Mouse (Mus musculus) Muller cell, postnatal 12 days (primary cell): ENCODE measurements around the gene Gm20481.
A peak's percentile ranks its signal among the peaks of the same experiment; 100 is the strongest.
"Not testable (repeated sequence)": the region's sequence is repeated elsewhere in the genome, so short reads cannot be mapped to it uniquely, and the experiment has no call there.

Experiments
- DNase-seq: peaks from one replicate; pipeline ENCODE4 v3.0.0-alpha.2; 2015; ENCODE audit errors: inconsistent ontology term

Gene Gm20481

DNA sequence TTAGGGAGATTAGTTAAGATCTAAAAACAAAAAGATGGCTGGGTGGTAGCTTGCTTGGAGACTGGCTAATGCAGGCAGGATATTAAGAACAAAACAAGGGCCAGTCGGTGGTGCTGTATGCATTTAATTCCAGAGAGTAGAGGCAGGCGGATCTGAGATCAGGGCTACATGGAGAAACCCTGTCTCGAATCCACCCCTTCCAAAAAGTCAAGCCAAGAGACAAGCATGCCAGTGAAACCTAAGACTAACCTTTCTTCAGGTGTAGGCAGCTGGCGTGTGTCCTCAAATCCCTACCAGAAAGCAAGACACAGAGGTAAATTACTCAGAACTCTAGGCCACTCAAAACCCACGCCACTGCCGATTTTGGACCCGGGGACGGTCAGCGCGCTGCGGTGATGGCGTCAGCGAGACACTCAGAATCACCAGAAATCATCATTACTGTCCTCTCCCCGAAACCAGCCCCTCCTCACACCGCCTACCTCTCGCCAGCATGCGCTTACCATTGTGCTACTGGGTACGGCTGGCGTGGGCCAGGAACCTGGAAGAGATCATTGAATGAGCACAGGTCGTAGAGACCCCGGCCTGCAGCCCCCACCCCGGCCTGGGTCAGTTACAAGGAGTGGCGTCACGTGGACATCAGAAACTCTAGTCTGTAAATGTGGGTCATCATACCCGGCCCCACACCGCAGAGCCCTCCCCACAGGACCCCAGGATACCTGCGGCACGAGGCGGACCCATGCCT, 17.9 kb upstream of the Gm20481 start:
- DNase-seq = no peak

DNA sequence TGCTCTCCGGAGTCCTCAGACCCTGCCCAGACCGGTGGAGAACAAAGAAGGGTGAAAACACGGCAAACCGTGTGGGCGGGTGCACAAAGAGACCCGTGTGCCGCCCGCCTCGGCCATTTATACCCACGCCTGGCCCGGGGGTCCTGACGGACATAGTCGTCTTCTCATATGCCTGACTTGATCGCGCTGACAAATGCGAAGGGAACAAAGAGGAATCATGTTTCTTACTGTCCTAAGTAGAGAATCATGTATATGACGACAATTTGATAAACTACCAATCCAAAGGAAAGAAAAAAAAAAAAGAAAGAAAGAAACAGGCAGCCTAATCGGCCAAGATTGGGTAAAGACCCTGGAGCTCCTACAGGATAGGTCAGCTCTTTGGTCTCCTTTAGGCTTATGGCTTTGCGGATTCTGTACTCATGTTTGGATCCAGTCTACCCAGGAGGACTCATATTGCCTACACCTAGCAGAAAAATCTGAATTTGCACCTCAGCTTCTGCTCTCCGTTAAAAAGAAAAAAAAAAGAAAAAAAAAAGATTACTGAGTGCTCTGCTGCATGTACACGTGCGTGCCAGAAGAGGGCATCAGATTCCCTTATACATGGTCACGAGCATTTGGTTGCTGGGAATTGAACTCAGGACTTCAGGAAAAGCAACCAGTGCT, 17.2 kb upstream of the Gm20481 start:
- peak; percentile 85 for DNase-seq

DNA sequence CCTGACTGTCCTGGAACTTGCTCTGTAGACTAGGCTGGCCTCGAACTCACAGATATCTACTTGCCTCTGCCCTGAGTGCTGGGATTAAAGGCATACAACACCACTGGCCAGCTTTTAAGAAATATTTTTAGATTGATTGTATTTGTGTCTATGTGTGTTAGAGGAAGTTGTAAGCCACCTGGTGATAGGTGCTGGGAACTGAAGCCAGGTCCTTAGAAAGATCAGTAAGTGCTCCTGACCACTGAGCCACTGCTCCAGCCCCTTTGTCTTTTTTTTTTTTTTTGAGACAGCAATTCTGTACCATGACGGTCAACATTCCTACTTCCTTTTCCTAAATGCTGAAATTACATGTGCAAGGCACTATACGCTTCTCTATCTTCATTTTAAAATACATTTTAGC, 16.5 kb upstream of the Gm20481 start:
- DNase-seq = no peak

DNA sequence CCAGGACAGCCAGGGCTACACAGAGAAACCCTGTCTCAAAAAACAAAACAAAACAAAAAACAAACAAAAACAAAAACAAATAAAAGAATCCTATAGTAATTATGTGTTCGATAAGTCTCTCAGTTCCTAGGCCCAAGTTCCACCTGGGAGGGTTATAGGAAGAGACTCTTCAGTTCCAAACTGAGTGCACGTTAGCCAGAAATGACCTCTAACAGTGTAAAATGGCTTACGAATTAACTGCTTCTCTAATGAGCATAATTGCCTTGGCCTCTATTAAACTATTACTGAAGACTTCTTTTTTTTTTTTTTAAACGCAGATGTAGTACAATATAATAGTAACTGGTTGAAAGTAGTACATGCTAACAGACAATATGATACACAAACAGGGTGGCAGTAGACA, 15.8 kb upstream of the Gm20481 start:
- DNase-seq = no peak

DNA sequence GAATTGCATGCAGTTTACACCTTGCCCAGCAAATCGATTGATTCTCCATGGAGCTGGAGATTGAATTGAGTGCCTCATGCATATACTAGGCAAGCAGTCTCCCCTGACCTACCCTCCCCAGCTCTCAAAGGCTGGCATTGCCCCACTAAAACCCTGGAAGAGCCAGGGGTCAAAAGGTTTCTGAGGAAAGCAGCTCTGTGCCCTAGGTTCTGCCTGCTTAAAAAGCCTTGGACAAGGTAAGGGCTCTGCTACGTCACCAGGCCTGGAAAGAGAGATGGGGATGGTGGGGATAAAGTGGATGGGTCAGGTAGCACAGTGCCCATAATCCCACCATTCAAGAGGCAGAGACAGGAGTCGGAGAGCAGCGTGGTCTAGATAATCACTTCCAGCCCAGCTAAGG, 14.9 kb upstream of the Gm20481 start:
- no peak for DNase-seq

DNA sequence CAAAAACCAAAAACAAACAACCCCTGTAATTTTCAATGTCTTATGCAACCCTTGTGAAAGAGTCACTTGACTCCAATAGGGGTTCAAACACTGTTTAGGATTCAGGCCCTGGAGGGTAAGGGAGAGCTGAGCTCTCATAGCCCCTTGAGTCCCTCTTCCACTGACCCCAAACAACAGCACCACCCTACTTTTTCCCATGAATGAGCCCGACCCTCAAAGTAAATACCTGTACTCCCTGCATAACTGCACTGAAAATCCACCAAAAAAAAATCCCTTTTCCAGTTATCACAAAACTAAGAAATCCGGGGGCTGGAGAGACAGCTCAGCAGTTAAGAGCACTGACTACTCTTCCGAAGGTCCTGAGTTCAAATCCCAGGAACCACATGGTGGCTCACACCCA, 13.8 kb upstream of the Gm20481 start:
- no peak for DNase-seq

DNA sequence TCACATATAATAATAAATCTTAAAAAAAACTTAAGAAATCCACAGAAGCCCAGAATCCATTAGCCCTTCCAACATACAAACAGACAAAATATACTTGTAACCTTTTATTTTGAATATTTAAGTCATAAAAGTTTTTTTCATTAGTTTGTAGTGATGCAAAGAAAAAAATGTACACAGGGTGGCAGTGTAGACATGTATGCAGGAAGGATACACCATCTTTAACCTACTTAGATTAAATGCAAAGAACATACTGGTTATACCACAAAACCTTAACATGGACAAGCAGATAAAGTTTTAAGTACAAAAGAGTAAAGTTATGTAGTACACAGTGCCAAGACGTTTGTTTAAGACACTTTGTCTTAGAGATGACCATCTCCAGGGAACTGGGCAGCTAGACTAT, 13.4 kb upstream of the Gm20481 start:
- no peak for DNase-seq

DNA sequence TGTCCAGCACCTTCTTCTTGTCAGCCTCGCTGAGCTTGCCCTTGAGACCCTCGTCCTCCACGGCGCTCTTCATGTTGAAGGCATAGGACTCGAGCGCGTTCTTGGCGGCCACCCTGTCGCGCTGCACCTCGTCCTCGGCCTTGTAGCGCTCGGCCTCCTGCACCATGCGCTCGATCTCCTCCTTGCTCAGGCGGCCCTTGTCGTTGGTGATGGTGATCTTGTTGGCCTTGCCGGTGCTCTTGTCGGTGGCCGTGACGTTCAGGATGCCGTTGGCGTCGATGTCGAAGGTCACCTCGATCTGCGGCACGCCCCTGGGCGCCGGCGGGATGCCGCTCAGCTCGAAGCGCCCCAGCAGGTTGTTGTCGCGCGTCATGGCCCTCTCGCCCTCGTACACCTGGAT, 12.4 kb upstream of the Gm20481 start:
- not testable (repeated sequence) for DNase-seq

DNA sequence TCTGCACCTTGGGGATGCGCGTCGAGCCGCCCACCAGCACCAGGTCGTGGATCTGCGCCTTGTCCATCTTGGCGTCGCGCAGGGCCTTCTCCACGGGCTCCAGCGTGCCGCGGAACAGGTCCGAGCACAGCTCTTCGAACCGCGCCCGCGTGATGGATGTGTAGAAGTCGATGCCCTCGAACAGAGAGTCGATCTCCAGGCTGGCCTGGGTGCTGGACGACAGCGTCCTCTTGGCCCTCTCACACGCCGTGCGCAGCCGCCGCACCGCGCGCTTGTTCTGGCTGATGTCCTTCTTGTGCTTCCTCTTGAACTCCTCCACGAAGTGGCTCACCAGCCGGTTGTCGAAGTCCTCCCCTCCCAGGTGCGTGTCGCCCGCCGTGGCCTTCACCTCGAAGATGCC, 11.7 kb upstream of the Gm20481 start:
- DNase-seq = not testable (repeated sequence)

DNA sequence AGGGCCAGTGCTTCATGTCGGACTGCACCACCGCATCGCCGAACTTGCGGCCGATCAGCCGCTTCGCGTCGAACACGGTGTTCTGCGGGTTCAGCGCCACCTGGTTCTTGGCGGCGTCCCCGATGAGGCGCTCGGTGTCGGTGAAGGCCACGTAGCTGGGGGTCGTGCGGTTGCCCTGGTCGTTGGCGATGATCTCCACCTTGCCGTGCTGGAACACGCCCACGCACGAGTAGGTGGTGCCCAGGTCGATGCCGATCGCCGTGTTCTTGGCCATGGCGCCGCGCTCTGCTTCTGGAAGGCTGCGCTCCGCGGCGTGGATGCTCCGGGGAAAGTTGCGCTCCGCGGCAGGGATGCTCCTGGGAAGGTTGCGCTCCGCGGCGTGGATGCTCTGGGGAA, 11.0 kb upstream of the Gm20481 start:
- DNase-seq = not testable (repeated sequence)

DNA sequence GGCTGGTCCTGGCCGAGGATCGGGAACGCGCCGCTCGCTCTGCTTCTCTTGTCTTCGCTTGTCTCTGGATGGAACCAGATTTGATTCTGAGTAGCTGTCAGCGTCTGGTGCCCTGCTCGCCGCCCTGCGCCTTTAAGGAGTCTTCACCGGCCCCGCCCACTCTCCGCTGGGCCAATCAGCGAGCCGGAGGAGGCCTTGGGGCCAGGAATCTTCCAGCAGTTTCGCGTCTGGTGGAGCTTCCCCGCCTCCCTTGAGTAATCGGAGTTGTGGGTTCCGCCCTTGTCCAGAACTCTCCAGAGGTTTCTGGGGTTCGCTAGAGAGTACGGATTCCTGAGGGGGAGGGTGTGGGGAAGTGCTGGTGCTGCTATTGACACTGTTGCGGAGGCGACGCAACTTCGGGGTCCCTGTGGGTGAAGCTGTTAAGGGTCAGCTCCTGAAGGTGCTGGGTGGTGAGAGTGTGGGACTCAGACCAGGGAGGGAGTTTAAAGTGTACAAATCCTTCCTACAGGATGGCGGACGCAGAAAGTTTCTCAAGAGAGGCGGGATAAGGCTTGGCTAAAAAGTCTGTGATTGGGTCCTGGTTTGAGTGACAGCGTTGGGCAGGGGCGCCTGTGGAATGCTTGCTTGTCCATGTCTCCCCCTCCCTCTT, 10.5 kb upstream of the Gm20481 start, which contains the start of gene Hspa1b:
Gene Hspa1b (minus strand): TSS at position 109 of the 649 bp plus-strand sequence.
- DNase-seq = peak; percentile 90

DNA sequence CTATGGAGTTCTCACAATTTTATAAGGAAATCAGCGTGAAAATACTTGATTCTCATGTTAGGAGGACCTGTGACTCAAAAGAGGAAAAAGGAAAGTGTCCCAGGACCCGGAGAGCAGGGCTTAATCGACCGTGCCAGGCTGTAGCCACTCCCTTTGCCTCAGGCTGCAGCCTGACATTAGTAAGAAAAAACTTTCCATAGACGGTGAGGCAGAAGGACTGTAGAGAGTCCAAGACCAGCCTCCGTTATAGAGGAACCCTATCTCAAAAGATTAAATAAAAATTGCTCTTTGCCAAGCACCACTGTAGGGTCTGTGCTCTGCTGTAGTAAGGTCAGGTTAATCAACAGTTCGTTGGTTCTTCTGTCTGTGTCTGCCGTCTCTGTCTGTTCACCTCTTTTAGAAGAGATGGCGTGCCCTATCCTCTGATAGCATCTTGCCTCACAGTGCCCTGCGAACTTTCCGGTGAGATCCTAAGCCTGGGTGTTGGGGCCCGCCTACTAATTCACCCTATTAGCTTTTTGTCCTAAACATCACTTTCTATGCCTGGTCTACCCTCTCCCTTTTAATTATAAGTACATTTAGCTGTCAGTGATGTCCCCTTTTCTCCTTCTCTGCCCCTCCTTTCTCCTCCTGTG, 9.7 kb upstream of the Gm20481 start:
- DNase-seq = no peak

DNA sequence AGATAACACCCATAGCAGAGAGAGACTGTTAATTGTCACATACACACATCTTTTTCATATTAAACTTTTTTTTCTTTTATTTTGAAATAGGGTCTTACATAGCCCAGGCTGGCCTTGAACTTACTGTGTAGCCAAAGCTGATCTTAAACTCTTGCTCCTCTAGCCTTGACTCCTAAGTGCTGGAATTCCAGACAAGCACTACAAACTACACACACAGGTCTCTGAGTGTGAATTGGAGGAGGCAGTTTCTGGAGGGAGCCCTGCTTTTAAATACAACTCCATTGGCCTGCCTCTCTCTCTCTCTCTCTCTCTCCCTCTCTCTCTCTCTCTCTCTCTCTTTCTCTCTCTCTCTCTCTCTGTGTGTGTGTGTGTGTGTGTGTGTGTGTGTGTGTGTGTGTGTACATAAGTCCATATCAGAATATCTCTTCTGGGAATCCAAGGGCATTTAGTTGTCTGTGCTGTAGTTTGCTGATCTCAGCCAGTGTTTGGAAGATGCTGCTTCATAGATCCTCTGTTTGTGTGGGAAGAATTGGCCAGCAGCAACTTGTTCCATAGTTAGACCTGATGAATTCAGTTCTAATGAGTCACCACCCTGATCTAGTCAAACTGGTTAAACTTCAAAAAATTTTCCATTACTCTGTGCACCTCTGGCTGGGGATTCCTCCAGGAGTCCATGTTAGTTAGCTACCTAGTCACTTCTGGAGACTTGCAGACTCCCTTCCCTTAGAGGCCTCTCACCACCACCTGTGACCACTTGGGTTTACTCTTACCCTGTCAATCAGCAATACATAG, 8.8 kb upstream of the Gm20481 start:
- DNase-seq = peak; percentile 63

DNA sequence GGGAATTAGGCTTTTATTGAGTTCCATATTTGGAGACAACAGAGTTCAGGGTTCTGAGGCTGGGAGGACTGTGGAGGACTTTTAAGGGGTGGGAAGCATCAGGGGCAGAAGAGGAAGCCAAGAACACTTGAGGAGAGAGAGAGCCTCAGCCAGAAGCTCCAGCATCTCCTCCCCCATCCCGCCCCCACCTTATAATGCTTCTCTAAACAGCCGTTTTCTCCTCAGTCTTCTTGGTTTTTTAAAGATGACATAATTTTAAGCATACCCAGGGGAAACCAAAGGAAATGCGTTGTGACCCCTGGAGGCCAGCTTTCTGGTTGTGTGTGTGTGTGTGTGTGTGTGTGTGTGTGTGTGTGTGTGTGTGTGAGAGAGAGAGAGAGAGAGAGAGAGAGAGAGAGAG, 7.6 kb upstream of the Gm20481 start:
- no peak for DNase-seq

DNA sequence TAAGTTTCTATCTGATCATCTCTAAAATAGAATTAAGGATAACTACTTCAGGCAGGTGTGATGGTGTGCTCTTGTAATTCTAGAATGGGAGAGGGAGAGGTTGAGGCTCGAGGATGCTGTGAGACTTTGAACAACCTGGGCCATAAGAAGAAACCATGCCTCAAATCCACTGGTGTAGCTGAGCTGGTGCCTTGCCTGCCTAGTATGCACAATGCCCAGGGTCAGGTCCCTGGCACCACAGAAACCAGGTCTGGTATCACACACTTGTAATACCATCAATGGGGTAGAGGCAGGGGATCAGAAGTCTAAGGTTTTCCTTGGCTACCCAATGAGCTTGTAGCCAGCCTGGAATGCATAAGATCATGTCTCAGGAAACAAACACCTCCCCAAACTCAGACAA, 6.9 kb upstream of the Gm20481 start:
- DNase-seq = no peak

DNA sequence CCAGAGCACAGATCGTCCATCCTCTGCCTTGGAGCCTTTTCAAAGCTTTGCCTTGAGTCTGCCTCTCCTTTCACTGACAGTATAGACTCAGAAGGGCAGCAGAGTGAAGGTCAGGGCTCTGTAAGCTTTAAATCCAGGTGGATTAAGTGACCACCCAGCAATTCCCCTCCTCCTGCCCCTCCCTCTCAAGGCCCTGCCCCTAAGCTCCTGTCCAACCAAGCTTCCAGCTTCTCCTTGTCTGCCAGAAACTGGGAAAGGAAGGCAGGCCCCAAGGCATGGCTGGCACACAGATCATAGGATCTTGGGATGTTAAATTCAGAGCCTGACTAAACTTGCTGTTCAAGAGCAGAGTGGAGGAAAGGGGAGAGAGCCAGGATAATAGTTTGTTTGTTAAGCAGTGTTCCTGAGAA, 5.1 kb upstream of the Gm20481 start:
- DNase-seq = no peak

DNA sequence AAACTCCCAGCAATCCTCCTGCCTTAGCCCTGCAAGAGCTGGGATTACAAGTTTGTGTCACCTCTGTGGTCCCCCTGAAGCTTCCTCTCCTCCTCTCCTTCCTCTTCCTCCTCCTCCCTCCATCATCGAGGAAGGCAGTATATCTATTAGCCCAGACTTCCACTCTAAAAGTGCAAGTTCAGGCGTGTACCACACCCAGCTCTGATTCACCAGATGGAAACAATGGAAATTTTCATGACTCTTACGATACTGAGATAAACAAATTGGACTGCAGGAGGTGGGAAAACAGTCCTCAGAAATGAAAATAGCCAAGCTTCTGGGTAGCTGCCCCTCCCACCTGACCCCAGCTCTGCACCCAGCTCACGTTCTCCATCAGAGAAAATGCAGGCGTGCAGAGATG, 4.1 kb upstream of the Gm20481 start:
- no peak for DNase-seq

DNA sequence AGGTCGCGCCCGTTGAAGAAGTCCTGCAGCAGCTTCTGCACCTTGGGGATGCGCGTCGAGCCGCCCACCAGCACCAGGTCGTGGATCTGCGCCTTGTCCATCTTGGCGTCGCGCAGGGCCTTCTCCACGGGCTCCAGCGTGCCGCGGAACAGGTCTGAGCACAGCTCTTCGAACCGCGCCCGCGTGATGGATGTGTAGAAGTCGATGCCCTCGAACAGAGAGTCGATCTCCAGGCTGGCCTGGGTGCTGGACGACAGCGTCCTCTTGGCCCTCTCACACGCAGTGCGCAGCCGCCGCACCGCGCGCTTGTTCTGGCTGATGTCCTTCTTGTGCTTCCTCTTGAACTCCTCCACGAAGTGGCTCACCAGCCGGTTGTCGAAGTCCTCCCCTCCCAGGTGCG, 1.1 kb downstream of the Gm20481 start:
- DNase-seq = not testable (repeated sequence)

DNA sequence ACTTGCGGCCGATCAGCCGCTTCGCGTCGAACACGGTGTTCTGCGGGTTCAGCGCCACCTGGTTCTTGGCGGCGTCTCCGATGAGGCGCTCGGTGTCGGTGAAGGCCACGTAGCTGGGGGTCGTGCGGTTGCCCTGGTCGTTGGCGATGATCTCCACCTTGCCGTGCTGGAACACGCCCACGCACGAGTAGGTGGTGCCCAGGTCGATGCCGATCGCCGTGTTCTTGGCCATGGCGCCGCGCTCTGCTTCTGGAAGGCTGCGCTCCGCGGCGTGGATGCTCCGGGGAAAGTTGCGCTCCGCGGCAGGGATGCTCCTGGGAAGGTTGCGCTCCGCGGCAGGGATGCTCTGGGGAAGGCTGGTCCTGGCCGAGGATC, 2.0 kb downstream of the Gm20481 start:
- DNase-seq = not testable (repeated sequence)

DNA sequence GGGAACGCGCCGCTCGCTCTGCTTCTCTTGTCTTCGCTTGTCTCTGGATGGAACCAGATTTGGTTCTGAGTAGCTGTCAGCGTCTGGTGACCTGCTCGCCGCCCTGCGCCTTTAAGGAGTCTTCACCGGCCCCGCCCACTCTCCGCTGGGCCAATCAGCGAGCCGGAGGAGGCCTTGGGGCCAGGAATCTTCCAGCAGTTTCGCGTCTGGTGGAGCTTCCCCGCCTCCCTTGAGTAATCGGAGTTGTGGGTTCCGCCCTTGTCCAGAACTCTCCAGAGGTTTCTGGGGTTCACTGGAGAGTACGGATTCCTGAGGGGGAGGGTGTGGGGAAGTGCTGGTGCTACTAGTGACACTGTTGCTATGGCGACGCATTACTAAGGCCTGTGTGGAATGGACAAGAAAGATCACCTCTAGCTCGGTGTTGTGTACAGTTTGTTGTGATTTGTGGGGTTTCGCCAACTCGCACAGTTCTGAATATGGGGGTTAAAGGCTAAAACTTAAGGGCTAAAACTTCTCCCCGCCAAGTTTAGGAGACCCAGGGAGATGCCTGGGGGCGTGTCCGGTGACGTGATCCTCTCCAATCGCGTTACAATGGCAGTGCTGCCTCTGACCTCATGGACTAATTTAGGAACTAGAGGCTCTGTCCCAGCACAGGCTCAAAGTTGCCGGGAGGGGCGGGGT, 2.5 kb downstream of the Gm20481 start, which contains the start of the genes Hspa1a and Hspa1l:
Gene Hspa1a (minus strand): TSS at position 88 of the 681 bp plus-strand sequence.
Gene Hspa1l (plus strand): TSS at position 635 of the 681 bp plus-strand sequence.
- DNase-seq = peak; percentile 88
